Mouse (Mus musculus): Measurements from ENCODE around the gene Xpot. TPM values are rescaled to one million over a fixed set of nuclear protein-coding genes. Genes with fewer than 3 reads are reported as not detected.

Xpot gene
- polyA plus RNA-seq, 2 experiments = 58.8 to 103 TPM

DNA sequence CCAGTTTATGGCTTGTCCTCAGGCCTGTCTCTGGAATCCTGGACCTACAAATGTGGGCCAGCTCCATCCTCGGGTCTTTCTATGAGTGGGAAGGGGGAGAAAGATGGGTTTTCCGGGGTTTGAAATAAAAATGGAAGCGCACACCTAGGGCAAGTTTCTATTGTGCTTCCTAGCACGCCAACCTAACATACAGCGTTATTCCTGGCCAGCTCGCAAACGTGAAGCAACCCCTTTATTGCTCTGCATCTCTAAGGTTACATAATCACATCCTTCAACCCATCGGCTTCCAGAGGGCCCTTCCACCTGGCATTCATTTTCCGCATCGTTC lies 14.8 kb upstream of the Xpot start:
- no peak overlapping the region; the same call in 1 of the 2 replicates for H3K9ac ChIP-seq (ENCODE audit: low read depth, low read length, severe bottlenecking)
- TF ChIP-seq POLR2A (IDR thresholded peaks at IDR 0.05; ENCODE audit: borderline replicate concordance, extremely low read depth, insufficient read depth, insufficient read length) = no peak
- H3K4me3 ChIP-seq (replicated peaks; ENCODE audit: low read length) = peak overlapping the region; percentile 57
- H3K27me3 ChIP-seq (ENCODE audit: control insufficient read depth, insufficient read depth, low read length) = peaks cover 13% of the 10 kb centered on the region
- ATAC-seq (ENCODE audit: low FRiP score, low read depth) (no peak), DNase-seq (ENCODE audit: low spot score) (no peak)
- H3K4me2 ChIP-seq (replicated peaks; ENCODE audit: low read depth, low read length, severe bottlenecking) = peak overlapping the region; percentile 99
- peaks cover 14% of the 10 kb centered on the region for H3K4me1 ChIP-seq (ENCODE audit: control insufficient read depth, insufficient read depth, low read length)
- WGBS = 8% methylated on average over 10 of the region's 10 CpGs
- no peak overlapping the region for H3K27ac ChIP-seq (replicated peaks; ENCODE audit: low read depth, low read length)
- H3K36me3 ChIP-seq (ENCODE audit: control insufficient read depth, insufficient read depth, low read length) = no peaks in the 10 kb centered on the region
- H3K9me3 ChIP-seq (ENCODE audit: control insufficient read depth, low read length) = no peaks in the 10 kb centered on the region

DNA sequence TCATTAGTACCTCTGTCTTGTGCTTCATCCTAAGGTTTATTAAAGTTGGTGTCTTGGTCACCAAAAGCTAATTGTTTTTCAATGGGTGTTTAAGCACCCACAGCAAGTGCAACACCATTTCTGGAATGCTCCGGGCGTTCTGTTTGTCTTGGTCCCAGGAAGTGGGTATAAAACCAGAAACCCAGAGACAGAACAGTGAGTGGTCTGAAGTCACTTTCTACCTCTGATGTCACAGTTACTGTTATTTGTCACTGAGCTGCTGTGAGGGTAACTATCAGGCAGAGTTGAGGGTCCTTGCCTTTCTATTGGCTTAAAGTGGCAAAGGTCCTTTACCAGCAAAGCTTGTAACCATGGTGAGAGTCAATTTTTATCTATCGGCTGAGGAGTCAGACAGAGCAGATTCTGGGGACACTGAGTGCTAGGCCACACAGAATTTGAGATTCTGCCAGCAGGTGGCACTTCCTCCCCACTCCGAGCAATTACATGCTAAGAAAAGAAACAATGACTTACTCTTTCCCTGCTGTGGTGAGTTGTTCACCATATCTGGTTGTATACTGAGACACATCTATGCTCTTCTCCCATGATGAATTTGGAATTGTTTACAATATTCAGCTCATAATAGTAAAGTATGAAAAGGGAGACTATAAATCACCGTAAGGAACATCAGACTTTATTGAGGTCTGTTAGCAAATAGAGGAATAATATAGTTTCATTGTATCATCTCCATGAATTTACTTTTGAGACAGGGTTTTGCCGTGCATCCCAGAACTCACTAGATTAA lies 14.2 kb upstream of the Xpot start:
- TF ChIP-seq POLR2A (IDR thresholded peaks at IDR 0.05; ENCODE audit: borderline replicate concordance, extremely low read depth, insufficient read depth, insufficient read length) = no peak
- H3K9me3 ChIP-seq (ENCODE audit: control insufficient read depth, low read length) = no peaks in the 10 kb centered on the region
- H3K27me3 ChIP-seq (ENCODE audit: control insufficient read depth, insufficient read depth, low read length) = peaks cover 13% of the 10 kb centered on the region
- WGBS = 55% methylated on average over 6 of the region's 6 CpGs
- DNase-seq (ENCODE audit: low spot score) = peak; percentile 43
- no peak overlapping the region for H3K9ac ChIP-seq (ENCODE audit: low read depth, low read length, severe bottlenecking)
- H3K4me1 ChIP-seq (ENCODE audit: control insufficient read depth, insufficient read depth, low read length) = peaks cover 14% of the 10 kb centered on the region
- no peak overlapping the region for H3K4me2 ChIP-seq (replicated peaks; ENCODE audit: low read depth, low read length, severe bottlenecking)
- H3K27ac ChIP-seq (replicated peaks; ENCODE audit: low read depth, low read length) = no peak overlapping the region
- ATAC-seq (ENCODE audit: low FRiP score, low read depth) = no peak; the same call in 1 of the 2 replicates
- H3K4me3 ChIP-seq (replicated peaks; ENCODE audit: low read length) = no peak overlapping the region
- H3K36me3 ChIP-seq (ENCODE audit: control insufficient read depth, insufficient read depth, low read length) = no peaks in the 10 kb centered on the region

DNA sequence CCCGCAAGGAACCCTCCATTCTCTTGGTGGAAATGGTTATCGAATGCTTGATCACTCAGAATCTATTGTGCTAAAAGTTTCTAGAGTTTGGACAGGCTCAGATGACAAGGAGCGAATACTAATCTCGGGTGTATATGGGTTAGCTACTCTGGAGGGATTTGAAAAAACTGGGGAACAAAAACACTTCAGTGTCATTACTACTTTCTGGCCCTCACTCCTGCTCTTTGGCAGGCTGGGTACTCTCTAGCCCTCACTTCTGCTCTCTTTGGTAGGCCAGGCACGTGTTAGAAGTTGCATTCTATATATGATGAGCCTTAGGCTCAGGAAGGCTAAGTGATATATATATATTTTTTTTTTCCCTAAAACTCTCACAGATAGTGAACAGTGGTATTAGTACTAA lies 13.4 kb upstream of the Xpot start:
- DNase-seq (ENCODE audit: low spot score) (no peak), ATAC-seq (ENCODE audit: low FRiP score, low read depth) (no peak)
- TF ChIP-seq POLR2A (IDR thresholded peaks at IDR 0.05; ENCODE audit: borderline replicate concordance, extremely low read depth, insufficient read depth, insufficient read length) = no peak
- Histone ChIP-seq H3K4me2 (replicated peaks; ENCODE audit: low read depth, low read length, severe bottlenecking) (no peak overlapping the region), H3K4me3 (replicated peaks; ENCODE audit: low read length) (no peak overlapping the region), H3K4me1 (ENCODE audit: control insufficient read depth, insufficient read depth, low read length) (peaks cover 14% of the 10 kb centered on the region), H3K36me3 (ENCODE audit: control insufficient read depth, insufficient read depth, low read length) (no peaks in the 10 kb centered on the region), H3K27me3 (ENCODE audit: control insufficient read depth, insufficient read depth, low read length) (peaks cover 13% of the 10 kb centered on the region), H3K27ac (replicated peaks; ENCODE audit: low read depth, low read length) (no peak overlapping the region), H3K9ac (ENCODE audit: low read depth, low read length, severe bottlenecking) (no peak overlapping the region), H3K9me3 (ENCODE audit: control insufficient read depth, low read length) (no peaks in the 10 kb centered on the region)
- 84% methylated on average over 5 of the region's 5 CpGs for WGBS

DNA sequence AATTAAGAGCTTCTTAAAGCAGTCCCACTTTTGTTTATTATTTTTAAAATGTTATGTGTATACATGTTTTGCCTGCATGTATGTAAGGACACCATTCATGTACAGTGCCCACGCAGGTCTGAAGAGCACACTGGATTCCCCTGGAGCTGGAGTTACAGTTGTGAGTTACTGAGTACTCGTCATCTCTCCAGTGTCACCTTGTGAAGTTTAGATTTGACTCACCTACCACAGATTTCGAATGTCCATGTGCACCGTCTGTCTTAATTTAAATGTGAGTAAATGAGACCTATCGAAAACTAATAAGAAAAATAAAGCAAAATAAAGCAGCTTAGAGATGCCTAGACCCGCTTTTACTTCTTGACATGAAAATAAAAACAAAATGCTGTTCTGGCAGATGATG lies 10.1 kb upstream of the Xpot start:
- H3K27me3 ChIP-seq (ENCODE audit: control insufficient read depth, insufficient read depth, low read length) = no peaks in the 10 kb centered on the region

DNA sequence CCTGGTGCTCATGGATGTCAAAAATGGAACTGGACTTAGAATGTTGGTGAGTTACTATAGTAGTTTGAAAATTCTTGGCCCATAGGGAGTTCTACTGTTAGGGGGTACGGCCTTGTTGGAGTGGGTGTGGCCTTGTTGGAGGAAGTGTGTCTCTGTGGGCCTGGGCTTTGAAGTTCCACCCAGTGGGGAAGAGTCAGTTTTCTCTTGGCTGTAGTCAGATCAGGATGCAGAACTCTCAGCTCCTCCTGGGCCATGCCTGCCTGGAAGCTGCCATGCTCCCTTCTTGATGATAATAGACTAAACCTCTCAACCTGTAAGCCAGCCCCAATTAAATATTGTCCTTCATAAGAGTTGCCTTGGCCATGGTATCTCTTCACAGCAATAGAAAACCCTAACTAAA lies 8.0 kb upstream of the Xpot start:
- DNase-seq (ENCODE audit: low spot score) (no peak), ATAC-seq (ENCODE audit: low FRiP score, low read depth) (no peak)
- no peak for TF ChIP-seq POLR2A (IDR thresholded peaks at IDR 0.05; ENCODE audit: borderline replicate concordance, extremely low read depth, insufficient read depth, insufficient read length)
- Histone ChIP-seq H3K9ac (ENCODE audit: low read depth, low read length, severe bottlenecking) (no peak overlapping the region), H3K9me3 (ENCODE audit: control insufficient read depth, low read length) (no peaks in the 10 kb centered on the region), H3K4me3 (replicated peaks; ENCODE audit: low read length) (no peak overlapping the region), H3K27me3 (ENCODE audit: control insufficient read depth, insufficient read depth, low read length) (no peaks in the 10 kb centered on the region), H3K36me3 (ENCODE audit: control insufficient read depth, insufficient read depth, low read length) (no peaks in the 10 kb centered on the region), H3K27ac (replicated peaks; ENCODE audit: low read depth, low read length) (no peak overlapping the region), H3K4me2 (replicated peaks; ENCODE audit: low read depth, low read length, severe bottlenecking) (no peak overlapping the region), H3K4me1 (ENCODE audit: control insufficient read depth, insufficient read depth, low read length) (no peaks in the 10 kb centered on the region)
- WGBS = 48% methylated on average over 1 of the region's 1 CpGs

More for the DNA sequence above, 10.1 kb upstream of the Xpot start:
- ATAC-seq (ENCODE audit: low FRiP score, low read depth) (no peak), DNase-seq (ENCODE audit: low spot score) (no peak)
- Histone ChIP-seq H3K4me3 (replicated peaks; ENCODE audit: low read length) (no peak overlapping the region), H3K9me3 (ENCODE audit: control insufficient read depth, low read length) (no peaks in the 10 kb centered on the region), H3K4me1 (ENCODE audit: control insufficient read depth, insufficient read depth, low read length) (peaks cover 3% of the 10 kb centered on the region; the same call in 1 of the 2 replicates), H3K27ac (replicated peaks; ENCODE audit: low read depth, low read length) (no peak overlapping the region), H3K9ac (ENCODE audit: low read depth, low read length, severe bottlenecking) (no peak overlapping the region), H3K4me2 (replicated peaks; ENCODE audit: low read depth, low read length, severe bottlenecking) (no peak overlapping the region), H3K36me3 (ENCODE audit: control insufficient read depth, insufficient read depth, low read length) (no peaks in the 10 kb centered on the region)
- 87% methylated on average over 6 of the region's 6 CpGs for WGBS
- no peak for TF ChIP-seq POLR2A (IDR thresholded peaks at IDR 0.05; ENCODE audit: borderline replicate concordance, extremely low read depth, insufficient read depth, insufficient read length)

Measured in limb, embryonic 14.5 days (tissue).